Mouse (Mus musculus): ENCODE data around the gene Pomc. TPM values are rescaled to one million over a fixed set of nuclear protein-coding genes. Genes with fewer than 3 reads are reported as not detected.
A peak's percentile ranks its signal among the peaks of the same experiment; 100 is the strongest.
"Not testable (repeated sequence)": the region's sequence is repeated elsewhere in the genome, so short reads cannot be mapped to it uniquely, and the experiment has no call there.

Pomc gene
- polyA plus RNA-seq, 1 experiment from 2014 or later = 3.4 TPM

GRCm38 (mm10) chr12:3928841-3929240, 25.9 kb upstream of the Pomc start:
- no peaks in the 10 kb centered on the region for H3K36me3 ChIP-seq
- ATAC-seq (ENCODE audit: low FRiP score, low read depth) = no peak
- no peak overlapping the region for H3K27ac ChIP-seq (replicated peaks)
- no peaks in the 10 kb centered on the region for H3K9me3 ChIP-seq
- 79% methylated on average over 3 of the region's 3 CpGs for WGBS
- no peak overlapping the region for H3K9ac ChIP-seq
- H3K4me2 ChIP-seq = no peak overlapping the region
- H3K27me3 ChIP-seq = no peaks in the 10 kb centered on the region
- no peak overlapping the region for H3K4me3 ChIP-seq
- no peaks in the 10 kb centered on the region for H3K4me1 ChIP-seq (replicated peaks)

- H3K9me3 ChIP-seq; H3K4me3 ChIP-seq; H3K27me3 ChIP-seq; H3K27ac ChIP-seq (replicated peaks); H3K4me1 ChIP-seq (replicated peaks); H3K36me3 ChIP-seq; H3K4me2 ChIP-seq; H3K9ac ChIP-seq; ATAC-seq (ENCODE audit: low FRiP score, low read depth): not testable (repeated sequence)
- 90% methylated on average over 34 of the region's 47 CpGs for WGBS
Observed at GRCm38 (mm10) chr12:3930090-3930865, 24.5 kb upstream of the Pomc start.

- 10% methylated on average over 11 of the region's 11 CpGs for WGBS
- Histone ChIP-seq H3K4me2 (no peak overlapping the region), H3K4me1 (replicated peaks) (peaks cover 6% of the 10 kb centered on the region; the same call in 1 of the 2 replicates), H3K9ac (no peak overlapping the region), H3K36me3 (no peaks in the 10 kb centered on the region), H3K9me3 (no peaks in the 10 kb centered on the region), H3K27me3 (peaks cover 5% of the 10 kb centered on the region; the same call in 1 of the 2 replicates), H3K4me3 (no peak overlapping the region), H3K27ac (replicated peaks) (no peak overlapping the region)
- no peak for ATAC-seq (ENCODE audit: low FRiP score, low read depth)
Observed at GRCm38 (mm10) chr12:3942026-3942425, 12.7 kb upstream of the Pomc start.

- Histone ChIP-seq H3K4me2 (no peak overlapping the region), H3K9me3 (no peaks in the 10 kb centered on the region), H3K4me1 (replicated peaks) (peaks cover 8% of the 10 kb centered on the region; the same call in 1 of the 2 replicates), H3K36me3 (no peaks in the 10 kb centered on the region), H3K4me3 (no peak overlapping the region), H3K27me3 (peaks cover 5% of the 10 kb centered on the region; the same call in 1 of the 2 replicates), H3K27ac (replicated peaks) (no peak overlapping the region), H3K9ac (no peak overlapping the region)
- 0 out of 2 replicates have a peak, but pooled peaks have one; percentile 38 for ATAC-seq (ENCODE audit: low FRiP score, low read depth)
- 29% methylated on average over 4 of the region's 4 CpGs for WGBS
Observed at GRCm38 (mm10) chr12:3944454-3945073, 10.2 kb upstream of the Pomc start.

GRCm38 (mm10) chr12:3947503-3947902, 7.2 kb upstream of the Pomc start:
- no peak overlapping the region for H3K9ac ChIP-seq
- 52% methylated on average over 6 of the region's 6 CpGs for WGBS
- no peak overlapping the region for H3K27ac ChIP-seq (replicated peaks)
- peaks cover 3% of the 10 kb centered on the region; the same call in 1 of the 2 replicates for H3K4me1 ChIP-seq (replicated peaks)
- H3K4me3 ChIP-seq = no peak overlapping the region
- H3K4me2 ChIP-seq = no peak overlapping the region
- ATAC-seq (ENCODE audit: low FRiP score, low read depth) = no peak
- H3K9me3 ChIP-seq = no peaks in the 10 kb centered on the region
- peaks cover under 1% of the 10 kb centered on the region; the same call in 1 of the 2 replicates for H3K27me3 ChIP-seq
- no peaks in the 10 kb centered on the region for H3K36me3 ChIP-seq

GRCm38 (mm10) chr12:3955371-3955770, 620 bp downstream of the Pomc start:
- H3K4me1 ChIP-seq (replicated peaks) = peaks cover 7% of the 10 kb centered on the region
- no peak for ATAC-seq (ENCODE audit: low FRiP score, low read depth)
- H3K27ac ChIP-seq (replicated peaks) = no peak overlapping the region
- H3K9ac ChIP-seq = no peak overlapping the region
- peaks cover 13% of the 10 kb centered on the region for H3K27me3 ChIP-seq
- no peaks in the 10 kb centered on the region for H3K9me3 ChIP-seq
- no peak overlapping the region for H3K4me2 ChIP-seq
- H3K4me3 ChIP-seq = no peak overlapping the region
- WGBS = 31% methylated on average over 10 of the region's 10 CpGs
- no peaks in the 10 kb centered on the region for H3K36me3 ChIP-seq

GRCm38 (mm10) chr12:3956351-3956750, 1.6 kb downstream of the Pomc start:
- ATAC-seq (ENCODE audit: low FRiP score, low read depth) = no peak
- H3K4me3 ChIP-seq = no peak overlapping the region
- H3K9me3 ChIP-seq = no peaks in the 10 kb centered on the region
- 15% methylated on average over 3 of the region's 3 CpGs for WGBS
- no peak overlapping the region for H3K4me2 ChIP-seq
- H3K27me3 ChIP-seq = peaks cover 13% of the 10 kb centered on the region
- H3K36me3 ChIP-seq = no peaks in the 10 kb centered on the region
- H3K4me1 ChIP-seq (replicated peaks) = peaks cover 11% of the 10 kb centered on the region
- H3K9ac ChIP-seq = no peak overlapping the region
- no peak overlapping the region for H3K27ac ChIP-seq (replicated peaks)

GRCm38 (mm10) chr12:3959791-3960543, 5.2 kb downstream of the Pomc start:
- peak overlapping the region; percentile 95 for H3K27ac ChIP-seq (replicated peaks)
- H3K4me2 ChIP-seq = peak overlapping the region; percentile 74
- H3K4me1 ChIP-seq (replicated peaks) = peaks cover 11% of the 10 kb centered on the region
- 2% methylated on average over 53 of the region's 53 CpGs for WGBS
- H3K27me3 ChIP-seq = peaks cover 4% of the 10 kb centered on the region
- peaks cover 4% of the 10 kb centered on the region; the same call in 1 of the 2 replicates for H3K36me3 ChIP-seq
- H3K9me3 ChIP-seq = no peaks in the 10 kb centered on the region
- peak overlapping the region; percentile 66 for H3K9ac ChIP-seq
- ATAC-seq (ENCODE audit: low FRiP score, low read depth) = peak; percentile 97
- H3K4me3 ChIP-seq = peak overlapping the region; percentile 55

GRCm38 (mm10) chr12:3960553-3960952, 5.8 kb downstream of the Pomc start:
- H3K36me3 ChIP-seq = peaks cover 9% of the 10 kb centered on the region
- H3K4me3 ChIP-seq = peak overlapping the region; percentile 55
- H3K4me1 ChIP-seq (replicated peaks) = peaks cover 11% of the 10 kb centered on the region
- peak overlapping the region; percentile 66 for H3K9ac ChIP-seq
- WGBS = 55% methylated on average over 4 of the region's 4 CpGs
- no peak for ATAC-seq (ENCODE audit: low FRiP score, low read depth)
- H3K4me2 ChIP-seq = peak overlapping the region; percentile 74
- H3K27me3 ChIP-seq = peaks cover 4% of the 10 kb centered on the region; the same call in 1 of the 2 replicates
- H3K27ac ChIP-seq (replicated peaks) = peak overlapping the region; percentile 95
- H3K9me3 ChIP-seq = no peaks in the 10 kb centered on the region

- no peaks in the 10 kb centered on the region for H3K4me1 ChIP-seq (replicated peaks)
- WGBS = 98% methylated on average over 4 of the region's 4 CpGs
- H3K4me3 ChIP-seq = no peak overlapping the region
- H3K9me3 ChIP-seq = no peaks in the 10 kb centered on the region
- H3K9ac ChIP-seq = no peak overlapping the region
- no peaks in the 10 kb centered on the region for H3K27me3 ChIP-seq
- peaks cover 57% of the 10 kb centered on the region for H3K36me3 ChIP-seq
- no peak overlapping the region for H3K4me2 ChIP-seq
- no peak overlapping the region for H3K27ac ChIP-seq (replicated peaks)
- no peak for ATAC-seq (ENCODE audit: low FRiP score, low read depth)
Observed at GRCm38 (mm10) chr12:3967196-3967595, 12.4 kb downstream of the Pomc start.

- no peaks in the 10 kb centered on the region for H3K9me3 ChIP-seq
- 63% methylated on average over 9 of the region's 9 CpGs for WGBS
- H3K4me3 ChIP-seq = no peak overlapping the region
- no peak overlapping the region for H3K27ac ChIP-seq (replicated peaks)
- no peaks in the 10 kb centered on the region for H3K27me3 ChIP-seq
- no peak for ATAC-seq (ENCODE audit: low FRiP score, low read depth)
- peaks cover 59% of the 10 kb centered on the region for H3K36me3 ChIP-seq
- H3K9ac ChIP-seq = no peak overlapping the region
- no peak overlapping the region for H3K4me2 ChIP-seq
- no peaks in the 10 kb centered on the region for H3K4me1 ChIP-seq (replicated peaks)
Observed at GRCm38 (mm10) chr12:3968380-3968779, 13.6 kb downstream of the Pomc start.

GRCm38 (mm10) chr12:3973169-3973568, 18.4 kb downstream of the Pomc start:
- not testable (repeated sequence) for H3K4me1 ChIP-seq (replicated peaks); H3K27ac ChIP-seq (replicated peaks); H3K9ac ChIP-seq; H3K9me3 ChIP-seq; H3K4me3 ChIP-seq; H3K27me3 ChIP-seq; H3K4me2 ChIP-seq; ATAC-seq (ENCODE audit: low FRiP score, low read depth)
- H3K36me3 ChIP-seq = peaks cover 75% of the 10 kb centered on the region
- 97% methylated on average over 6 of the region's 6 CpGs for WGBS

Data from hindbrain, embryonic 15.5 days (tissue).